Mouse (Mus musculus) c-Kit-positive CD71-positive TER-119-negative erythroid progenitor cells, embryonic 14.5 days (primary cell): ENCODE results near the gene Antxr1.

Experiments
- DNase-seq: peaks from one replicate; pipeline ENCODE4 v3.0.0-alpha.2; 2013; ENCODE audit warnings: low read depth

The Antxr1 gene

GRCm38 (mm10) chr6:87184418-87184817 lies 151.2 kb downstream of the Antxr1 start:
- peak; percentile 58 for DNase-seq

DNA sequence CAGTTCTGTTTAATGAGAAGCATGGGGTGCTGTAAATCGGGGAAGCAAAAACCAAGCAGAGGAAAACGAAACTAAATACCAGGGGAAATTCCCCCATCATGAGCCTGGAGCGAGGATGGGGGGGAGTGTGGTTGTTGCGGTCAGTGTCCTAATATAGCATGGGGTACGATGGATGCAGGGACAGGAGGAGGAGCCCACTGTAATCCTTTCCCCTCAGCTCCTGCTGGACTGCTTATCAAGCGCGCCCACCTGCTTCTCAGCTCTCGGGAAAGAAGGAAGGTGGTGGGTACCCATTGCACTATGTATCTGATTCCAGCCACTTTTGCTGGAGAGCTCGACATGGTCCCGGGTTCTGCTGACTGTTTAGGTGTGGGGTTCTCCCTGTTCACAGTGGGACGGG lies 151.6 kb downstream of the Antxr1 start:
- DNase-seq, result peak; percentile 65

- no peak for DNase-seq
Observed at GRCm38 (mm10) chr6:87183159-87183558, 152.5 kb downstream of the Antxr1 start.

DNA sequence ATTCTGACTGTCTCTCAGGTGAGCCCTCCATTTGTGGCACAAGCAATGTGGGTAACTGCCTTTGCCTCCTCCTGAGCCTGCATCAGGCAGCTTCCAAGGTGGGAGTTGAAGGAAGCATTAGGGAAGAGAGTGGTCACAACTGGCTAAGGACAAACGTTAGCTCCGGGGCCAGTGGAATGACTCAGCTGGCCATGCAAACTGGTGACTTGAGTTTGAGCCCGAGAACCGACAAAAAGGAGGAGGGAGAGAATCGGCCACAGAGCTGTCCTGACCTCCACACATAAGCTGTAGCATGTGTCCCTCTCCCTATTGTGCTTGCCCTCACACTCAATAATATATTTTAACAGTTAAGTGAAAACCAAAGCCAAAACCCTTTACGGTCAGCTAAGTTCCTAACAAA lies 152.9 kb downstream of the Antxr1 start:
- no peak for DNase-seq

DNA sequence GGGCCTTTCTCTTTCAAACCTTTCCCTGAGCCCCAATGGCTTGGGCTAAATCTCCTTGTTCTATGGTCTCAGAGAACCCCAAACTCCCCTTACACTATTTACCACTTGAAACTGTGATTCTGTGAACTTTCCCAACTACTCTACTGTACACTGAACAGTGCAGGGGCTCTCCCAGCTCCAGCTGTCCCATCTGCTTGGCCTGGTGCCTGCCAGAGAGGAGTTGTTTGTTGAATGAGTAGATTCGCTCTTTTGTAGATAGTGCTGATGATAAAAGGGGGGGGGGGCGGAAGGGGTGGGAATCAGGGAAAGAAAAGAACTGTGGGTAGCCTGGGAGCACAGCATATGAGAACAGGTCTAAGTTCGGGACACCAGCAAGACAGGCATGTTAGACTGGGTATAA lies 164.2 kb downstream of the Antxr1 start:
- DNase-seq, result no peak

DNA sequence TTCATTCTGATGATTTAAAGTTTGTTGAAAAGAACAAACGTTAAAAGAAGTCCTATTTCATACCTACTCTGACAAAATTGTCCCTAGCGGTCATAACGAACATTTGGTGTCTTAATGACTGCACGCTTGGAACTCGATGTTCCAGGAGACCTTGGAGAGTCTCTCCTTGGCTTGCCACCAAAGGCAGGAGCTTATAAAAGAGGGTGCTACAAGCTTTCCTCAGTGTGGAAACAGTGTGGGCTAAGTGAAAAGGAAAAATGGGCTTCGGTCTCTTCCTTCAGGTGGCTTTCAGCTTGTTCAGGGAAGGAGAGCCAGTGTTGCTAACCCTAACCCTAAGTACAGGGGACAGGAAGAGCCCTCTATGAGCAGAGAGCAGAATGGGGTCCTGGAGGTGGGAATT lies 164.7 kb downstream of the Antxr1 start:
- DNase-seq, result no peak

- DNase-seq, result no peak
Observed at GRCm38 (mm10) chr6:87170277-87170676, 165.3 kb downstream of the Antxr1 start.

- no peak for DNase-seq
Observed at GRCm38 (mm10) chr6:87168021-87168420, 167.6 kb downstream of the Antxr1 start.

GRCm38 (mm10) chr6:87166673-87167305 lies 168.8 kb downstream of the Antxr1 start:
- DNase-seq, result no peak

DNA sequence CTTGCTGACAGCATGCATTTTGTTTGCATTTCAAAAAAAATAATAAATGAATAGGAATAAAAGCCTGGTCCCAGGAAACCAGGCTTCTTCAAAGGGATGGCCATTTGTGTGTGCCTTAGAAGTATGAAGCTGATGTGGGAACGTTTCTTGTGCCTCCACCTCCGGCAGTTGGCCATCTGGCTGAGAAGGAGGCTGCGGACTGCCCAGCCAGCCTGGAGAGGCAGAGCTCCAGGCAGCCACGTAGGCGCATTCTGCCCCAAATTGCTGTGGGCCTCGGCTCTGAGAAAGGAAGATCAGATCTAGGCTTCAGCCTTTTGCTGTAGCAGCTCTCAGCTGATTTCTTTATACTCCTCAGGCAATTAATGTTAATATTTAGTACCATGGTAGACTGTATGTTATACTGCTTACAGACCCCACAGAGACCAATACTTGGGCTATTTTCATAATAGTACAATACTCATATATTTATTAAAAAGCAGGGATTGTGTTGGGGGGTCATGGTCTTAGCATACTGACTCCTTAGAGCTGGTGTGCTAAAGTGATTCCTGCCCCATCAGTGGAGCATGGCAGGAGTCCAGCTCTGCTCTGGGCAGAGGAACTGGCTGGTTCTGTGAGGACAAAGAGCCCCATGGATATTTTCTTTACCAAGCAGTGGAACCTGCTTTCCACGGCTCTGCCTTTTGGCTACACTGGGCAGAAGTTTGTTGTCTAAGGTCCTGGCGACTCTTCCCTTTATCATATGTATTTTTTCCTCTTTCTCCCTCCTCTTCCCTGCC lies 169.9 kb downstream of the Antxr1 start:
- DNase-seq, result no peak

DNA sequence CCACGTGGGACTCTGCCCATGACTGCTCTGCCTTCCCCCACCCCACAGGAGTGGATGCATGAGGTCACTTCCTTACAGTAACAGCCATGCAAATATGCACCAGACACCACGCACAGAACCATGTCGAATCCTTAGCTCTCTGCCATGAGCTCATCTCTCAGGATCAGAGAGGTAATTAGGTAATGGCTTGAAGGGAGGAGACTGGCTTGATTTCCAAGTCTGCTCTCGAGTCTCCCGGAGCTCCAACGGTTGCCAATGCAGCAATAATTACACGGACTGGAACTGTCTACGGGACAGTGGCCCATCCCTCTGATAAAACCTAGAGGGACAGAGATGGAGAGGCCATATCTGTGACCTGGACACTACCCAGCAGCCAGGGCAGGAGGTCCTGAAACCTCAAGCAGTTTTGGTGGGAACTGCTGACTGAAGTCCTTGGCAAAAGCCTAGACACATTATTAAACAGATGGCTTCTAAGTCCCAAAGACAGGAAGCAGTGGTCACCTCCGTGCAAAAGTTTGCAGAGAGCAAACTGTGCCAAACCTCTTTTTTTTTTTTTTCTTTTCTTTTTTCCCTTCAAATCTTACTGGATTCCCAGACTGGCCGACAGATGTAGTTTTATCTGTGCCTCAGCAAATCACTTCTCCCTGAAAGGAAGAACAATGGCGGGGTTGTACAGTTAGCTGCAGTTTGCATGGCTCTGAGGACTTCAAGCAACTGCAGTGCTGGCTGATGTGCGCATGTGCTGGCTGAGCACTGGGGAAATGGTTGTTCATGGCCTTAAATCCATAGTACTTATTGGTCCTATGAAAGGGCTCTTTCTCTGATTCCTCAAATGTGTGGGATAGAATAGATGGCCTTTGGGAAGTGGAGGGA lies 174.0 kb downstream of the Antxr1 start:
- no peak for DNase-seq

DNA sequence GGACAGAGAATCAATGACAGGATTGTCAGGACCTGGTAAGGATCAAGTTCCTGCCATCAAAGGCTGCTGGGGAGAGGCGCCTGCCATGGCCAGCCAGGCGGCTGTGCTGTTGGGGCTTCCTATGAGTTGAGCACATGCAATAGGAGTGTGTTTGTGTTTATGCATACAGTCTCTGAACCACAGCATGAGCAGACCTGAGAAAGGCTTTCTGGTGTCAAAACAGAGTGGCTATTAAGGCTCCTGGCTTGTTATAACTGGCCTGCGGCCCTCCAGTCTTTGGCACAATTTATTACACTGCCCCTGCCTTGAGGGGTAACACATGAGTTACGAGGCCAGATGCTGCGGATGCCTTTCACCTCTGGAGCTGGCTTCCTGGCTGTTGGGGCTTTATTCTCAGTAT lies 175.4 kb downstream of the Antxr1 start:
- no peak for DNase-seq

GRCm38 (mm10) chr6:87158062-87158623 lies 177.5 kb downstream of the Antxr1 start:
- no peak for DNase-seq

- DNase-seq, result no peak
Observed at GRCm38 (mm10) chr6:87153836-87154235, 181.8 kb downstream of the Antxr1 start.

DNA sequence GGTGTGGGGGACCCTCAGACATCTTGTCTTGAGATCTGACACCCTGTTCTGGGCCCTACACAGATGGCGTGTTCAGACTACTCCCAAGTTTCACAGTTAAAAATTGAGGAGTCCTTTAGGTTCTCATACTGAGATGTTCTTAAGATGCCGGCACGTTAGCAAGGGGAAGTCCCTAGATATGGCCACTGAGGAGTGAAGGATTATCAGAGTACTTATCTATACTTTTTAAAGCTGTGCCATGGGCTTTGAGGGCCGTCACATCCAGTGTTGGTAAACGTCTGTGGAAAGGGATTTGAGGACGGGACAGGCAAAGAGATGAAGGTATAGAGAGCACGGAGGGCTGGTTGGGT lies 182.4 kb downstream of the Antxr1 start:
- no peak for DNase-seq

GRCm38 (mm10) chr6:87152461-87153230 lies 183.0 kb downstream of the Antxr1 start:
- DNase-seq, result peak; percentile 43

- DNase-seq, result no peak
Observed at GRCm38 (mm10) chr6:87151427-87151826, 184.2 kb downstream of the Antxr1 start.

DNA sequence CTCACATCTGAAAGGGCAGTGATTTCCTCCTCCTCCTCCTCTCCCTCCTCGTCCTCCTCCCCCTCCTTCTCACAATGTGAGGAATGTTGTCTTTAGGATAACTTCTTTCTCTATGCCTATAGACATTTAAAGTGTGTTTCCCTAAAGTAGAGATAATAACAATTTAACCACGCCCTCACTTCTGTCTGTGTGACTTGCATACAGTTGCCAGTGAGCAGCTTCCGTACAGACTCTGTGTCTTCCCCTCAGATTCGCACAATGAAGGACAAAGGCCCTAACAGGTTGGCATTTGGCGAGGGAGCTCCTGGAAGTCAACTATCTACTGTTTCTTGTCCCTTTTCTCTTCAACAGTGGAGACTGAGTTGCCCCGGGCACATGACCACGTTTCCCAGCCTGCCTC lies 185.2 kb downstream of the Antxr1 start:
- DNase-seq, result no peak

GRCm38 (mm10) chr6:87147921-87148320 lies 187.7 kb downstream of the Antxr1 start:
- DNase-seq, result no peak

DNA sequence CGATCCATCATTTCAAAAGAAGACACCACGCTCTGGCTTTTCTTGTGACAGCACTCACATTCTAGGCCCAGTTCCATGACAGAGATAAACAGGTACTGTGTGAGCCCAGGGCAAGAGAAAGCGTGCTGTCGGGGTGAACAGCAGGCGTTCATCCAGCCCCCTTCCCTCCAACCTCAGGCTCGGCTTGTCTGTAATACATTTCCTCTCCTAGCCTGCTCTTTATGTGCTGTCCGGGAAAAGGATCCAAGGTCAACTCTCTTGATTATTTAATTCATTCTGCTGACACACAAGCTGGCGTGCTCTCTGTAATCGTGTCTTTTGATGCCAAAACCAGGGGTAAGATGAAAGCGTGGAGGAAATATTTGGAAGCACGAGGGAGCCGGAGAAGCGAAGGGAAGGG lies 192.0 kb downstream of the Antxr1 start:
- DNase-seq, result no peak

DNA sequence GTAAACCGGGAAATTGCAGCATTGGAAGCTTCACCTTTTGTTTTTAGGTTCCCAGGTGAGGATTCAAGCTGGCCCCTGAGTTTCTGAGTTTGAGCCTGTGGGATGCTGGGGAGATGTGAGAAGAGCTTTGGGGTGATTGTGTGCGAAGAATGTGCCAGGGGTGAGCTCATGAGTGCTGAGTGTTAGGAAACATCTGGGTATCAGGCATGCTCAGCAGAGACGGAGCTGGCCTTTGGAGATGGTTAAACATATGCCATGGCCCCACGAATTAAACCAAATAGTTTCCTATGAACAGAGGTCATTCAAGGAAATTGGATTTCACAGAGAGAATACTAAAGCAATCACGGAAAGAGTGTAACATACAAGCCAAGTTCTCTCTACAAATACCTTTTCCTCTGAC lies 193.4 kb downstream of the Antxr1 start:
- DNase-seq, result no peak
